Mouse (Mus musculus) layer of hippocampus, adult 9-11 months (tissue): ENCODE data around the gene Ttc7b.

Source experiments
- DNase-seq: peaks from one replicate; pipeline ENCODE4 v3.0.0; 2022

The Ttc7b gene

GRCm38 (mm10) chr12:100290711-100291685 lies 229.6 kb downstream of the Ttc7b start:
- DNase-seq, result peak; percentile 92

GRCm38 (mm10) chr12:100290178-100290531 lies 230.5 kb downstream of the Ttc7b start:
- DNase-seq, result no peak

GRCm38 (mm10) chr12:100289267-100290177 lies 231.1 kb downstream of the Ttc7b start:
- peak; percentile 70 for DNase-seq

GRCm38 (mm10) chr12:100288018-100288417 lies 232.6 kb downstream of the Ttc7b start:
- no peak for DNase-seq

DNA sequence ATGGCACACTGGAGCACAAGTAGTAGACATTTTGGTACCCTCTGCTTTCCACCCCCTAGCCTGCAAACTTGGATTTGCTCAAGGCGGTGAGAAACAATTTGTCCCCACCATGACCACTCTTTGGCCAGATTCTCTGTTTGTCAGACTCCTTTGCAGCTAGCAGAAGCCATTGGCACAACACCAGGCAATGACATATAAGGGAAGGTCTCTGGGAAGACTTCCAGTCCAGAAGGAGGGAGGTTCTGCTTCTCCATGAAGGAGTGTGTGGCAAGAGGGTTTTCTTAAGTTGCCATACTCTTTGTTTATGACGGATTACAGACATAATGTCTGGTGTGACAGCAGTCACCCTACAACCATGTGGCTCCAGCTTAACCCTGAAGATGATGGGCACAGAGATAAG lies 233.1 kb downstream of the Ttc7b start:
- no peak for DNase-seq

DNA sequence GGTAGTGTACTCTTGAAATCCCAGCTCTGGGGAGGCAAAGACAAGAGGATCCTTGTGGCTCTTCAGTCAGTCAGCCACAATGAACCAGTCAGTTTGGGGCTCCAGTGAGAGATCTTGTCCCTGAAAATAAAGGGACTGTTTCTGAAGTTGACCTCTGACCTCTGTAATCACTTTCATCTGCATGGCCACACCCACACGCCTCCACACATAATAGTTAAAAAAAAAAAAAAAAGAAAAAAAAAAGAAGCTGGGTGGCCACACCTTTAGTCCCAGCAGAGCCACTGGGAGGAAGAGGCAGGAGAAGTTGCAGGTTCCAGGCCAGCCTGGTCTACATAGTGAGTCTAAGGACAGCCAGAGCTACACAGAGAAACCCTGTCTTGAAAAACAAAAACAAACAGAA lies 237.3 kb downstream of the Ttc7b start:
- DNase-seq, result no peak

- peak; percentile 69 for DNase-seq
Measured at GRCm38 (mm10) chr12:100282025-100282885, 238.4 kb downstream of the Ttc7b start.

DNA sequence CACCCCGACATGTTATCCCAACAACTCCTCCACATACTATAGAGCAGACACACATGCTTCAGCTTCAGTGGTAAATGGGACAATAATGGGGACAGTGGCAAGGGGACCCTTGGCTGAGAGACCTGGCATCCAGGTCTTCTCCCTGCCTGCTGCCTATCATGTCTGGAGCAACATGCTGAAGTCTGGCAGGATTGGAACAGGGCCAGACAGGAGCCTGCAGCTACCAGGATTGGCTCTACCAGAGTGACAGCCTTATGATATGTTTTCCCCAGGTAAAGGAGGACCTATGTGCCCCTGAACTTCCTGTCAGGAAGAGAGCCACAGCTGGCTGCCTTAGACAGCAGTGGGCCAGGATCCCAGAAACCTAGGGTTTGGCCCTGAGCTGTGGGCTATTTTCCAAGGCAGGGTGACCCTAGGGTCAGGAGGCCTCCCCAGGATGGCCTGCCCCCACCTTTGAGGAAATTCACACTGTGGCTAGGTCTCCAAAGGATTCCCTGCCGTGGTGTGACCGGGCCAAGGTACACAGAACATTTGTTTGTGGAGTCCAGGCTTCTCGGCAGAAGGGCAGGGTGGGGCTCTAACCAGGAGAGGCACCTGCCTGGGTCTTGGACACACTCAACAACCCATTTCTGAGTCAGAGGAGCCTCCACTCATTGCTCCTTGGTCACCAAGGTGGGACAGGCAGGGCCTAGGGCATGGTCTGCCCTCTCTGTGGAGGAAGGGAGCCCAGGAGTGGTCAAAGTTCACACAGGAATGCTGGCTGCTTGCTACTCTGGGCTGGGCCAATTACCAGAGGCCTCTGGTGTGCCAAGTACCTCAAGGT lies 239.4 kb downstream of the Ttc7b start:
- no peak for DNase-seq

GRCm38 (mm10) chr12:100279898-100280297 lies 240.7 kb downstream of the Ttc7b start:
- DNase-seq, result no peak

- no peak for DNase-seq
Measured at GRCm38 (mm10) chr12:100278358-100278757, 242.3 kb downstream of the Ttc7b start.

DNA sequence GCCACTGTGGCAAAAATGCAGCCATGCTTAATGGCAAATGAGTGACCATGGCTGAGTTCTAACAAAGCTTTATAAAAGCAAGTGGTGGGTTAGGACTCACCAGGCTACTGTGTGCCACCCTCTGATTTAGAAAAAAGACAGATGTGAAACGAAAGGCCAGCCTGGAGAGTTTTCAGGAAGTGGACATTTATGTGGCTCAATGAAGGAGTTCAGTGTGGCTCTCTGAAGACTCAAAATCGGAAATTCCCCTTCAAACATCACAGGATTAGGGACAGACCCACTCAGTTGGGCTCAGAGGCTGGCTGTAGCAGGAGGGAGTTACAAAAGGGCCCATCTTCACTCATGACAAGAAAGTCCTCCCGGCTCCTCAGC lies 243.1 kb downstream of the Ttc7b start:
- DNase-seq, result no peak

DNA sequence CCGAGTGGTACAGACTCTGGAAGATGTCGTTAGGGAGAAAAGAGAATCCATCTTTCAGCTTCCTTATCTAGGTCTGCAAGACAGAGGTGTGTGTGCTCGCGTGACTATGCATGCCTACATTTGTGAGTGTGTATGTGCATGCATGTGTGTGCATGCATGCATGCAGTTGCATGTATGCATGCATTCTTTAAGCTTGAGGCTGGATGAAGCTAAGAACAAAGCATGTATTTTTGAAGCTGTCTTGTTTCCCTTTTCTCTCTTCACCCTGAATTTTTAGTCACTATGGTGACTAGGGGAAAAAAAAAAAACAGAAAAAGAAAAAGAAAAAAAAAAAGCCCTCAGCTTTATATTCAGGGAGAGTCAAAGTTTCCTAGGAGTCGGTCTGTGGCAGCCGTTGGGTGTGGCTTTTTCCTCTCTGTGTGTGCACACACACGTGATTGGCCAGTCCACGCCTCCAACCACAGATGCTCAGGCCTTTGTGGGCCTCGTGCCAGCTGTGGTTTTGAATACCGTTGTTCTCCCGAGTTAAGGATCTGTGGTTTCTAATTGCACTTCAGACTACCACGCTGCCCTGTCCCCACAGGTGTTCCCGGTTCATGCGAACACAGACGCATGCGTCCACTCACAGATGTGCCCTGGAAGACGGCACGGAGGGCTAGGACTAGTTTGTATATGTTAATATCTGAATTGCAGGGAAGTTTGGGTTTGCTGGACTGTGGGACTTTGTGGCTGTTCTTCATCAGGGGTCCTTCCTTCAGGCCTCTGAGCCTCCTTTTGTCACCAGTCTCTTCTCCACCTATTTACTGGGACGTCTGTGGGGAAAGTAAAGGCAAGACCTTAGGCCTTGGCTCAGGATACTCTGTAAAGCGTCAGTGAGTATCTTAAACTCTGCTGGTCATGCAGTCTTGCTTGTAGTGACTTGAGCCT lies 243.8 kb downstream of the Ttc7b start:
- DNase-seq, result peak; percentile 77

GRCm38 (mm10) chr12:100275850-100276249 lies 244.8 kb downstream of the Ttc7b start:
- DNase-seq, result no peak

- no peak for DNase-seq
Measured at GRCm38 (mm10) chr12:100273033-100273432, 247.6 kb downstream of the Ttc7b start.

GRCm38 (mm10) chr12:100269967-100270662 lies 250.5 kb downstream of the Ttc7b start:
- no peak for DNase-seq

DNA sequence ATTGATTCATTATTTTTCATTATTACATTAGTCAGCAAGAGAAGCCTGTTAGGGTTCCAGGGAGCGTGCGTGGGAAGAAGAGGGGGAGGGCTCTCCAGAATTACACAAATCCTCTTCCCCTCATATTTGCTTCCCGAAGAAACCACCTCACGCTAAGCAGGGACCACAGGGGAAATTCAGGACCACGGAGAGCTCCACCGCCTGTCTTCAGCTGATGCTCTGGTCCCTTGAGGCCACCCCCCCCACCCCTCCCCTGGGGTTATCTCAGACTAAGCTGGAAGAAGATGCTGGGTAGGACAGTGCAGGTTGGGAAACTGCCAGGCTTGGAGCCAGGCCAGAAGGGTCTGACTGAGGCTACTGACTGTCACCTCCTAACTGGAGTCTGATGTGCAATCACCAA lies 252.6 kb downstream of the Ttc7b start:
- DNase-seq, result no peak

- peak; percentile 96 for DNase-seq
Measured at GRCm38 (mm10) chr12:100265546-100266309, 254.9 kb downstream of the Ttc7b start.

GRCm38 (mm10) chr12:100264941-100265340 lies 255.7 kb downstream of the Ttc7b start:
- DNase-seq, result no peak

DNA sequence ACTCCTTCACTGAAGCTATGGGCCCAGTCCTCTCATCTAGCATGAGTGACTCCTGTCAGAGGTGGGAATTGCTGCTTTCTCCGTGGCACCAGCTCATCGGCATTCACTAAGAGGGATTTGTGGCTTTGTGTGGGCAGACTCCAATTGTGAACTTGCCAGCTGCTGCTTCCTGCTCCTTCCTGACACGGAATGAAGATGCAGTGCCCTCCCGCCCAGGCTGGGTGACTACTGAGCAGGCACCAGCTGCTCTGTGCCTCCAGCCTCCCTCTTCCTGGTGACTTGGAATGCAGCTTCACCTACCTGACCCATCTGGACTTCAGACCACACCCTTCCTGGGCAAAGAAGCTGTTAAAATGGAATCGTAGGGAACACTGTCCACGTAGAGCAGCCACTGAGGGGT lies 257.8 kb downstream of the Ttc7b start:
- DNase-seq, result no peak
